Mouse (Mus musculus) hindbrain, postnatal 0 days (tissue): ENCODE data around the gene Fbxl13. TPM values are rescaled to one million over a fixed set of nuclear protein-coding genes. Genes with fewer than 3 reads are reported as not detected.

Source experiments
- ATAC-seq: fragments of 200-750 bp; cut with Nextera tagmentation; 2 replicates; pipeline ENCODE4 v1.8.0; 2017; ENCODE audit warnings: mild to moderate bottlenecking, moderate TSS enrichment, moderate library complexity
- DNase-seq: peaks from one replicate; pipeline ENCODE4 v3.0.0-alpha.2; 2015; ENCODE audit warnings: low spot score
- H3K27ac ChIP-seq: fragments of 300-500 bp; sonication (generic); 2 replicates; pipeline ENCODE4 v1.5.1; 2014; ENCODE audit warnings: mild to moderate bottlenecking
- H3K27me3 ChIP-seq: fragments of 300-500 bp; sonication (generic); 2 replicates; pipeline ENCODE4 v1.6.1; 2014; ENCODE audit warnings: low read length, mixed read lengths; ENCODE audit not compliant: insufficient read depth
- H3K36me3 ChIP-seq: fragments of 300-500 bp; sonication (generic); 2 replicates; pipeline ENCODE4 v1.6.1; 2014; ENCODE audit warnings: low read length, mixed read lengths; ENCODE audit not compliant: insufficient read depth
- H3K4me1 ChIP-seq: fragments of 300-500 bp; sonication (generic); 2 replicates; pipeline ENCODE4 v1.6.1; 2014; ENCODE audit warnings: antibody characterized with exemption, low read length, mixed read lengths; ENCODE audit not compliant: insufficient read depth
- H3K4me2 ChIP-seq: fragments of 300-500 bp; sonication (generic); 2 replicates; pipeline ENCODE4 v1.6.1; 2014; ENCODE audit warnings: low read depth, mild to moderate bottlenecking, low read length, moderate library complexity, mixed read lengths
- H3K4me3 ChIP-seq: fragments of 300-500 bp; sonication (generic); 2 replicates; pipeline ENCODE4 v1.5.1; 2014; ENCODE audit warnings: low read length
- H3K9ac ChIP-seq: fragments of 300-500 bp; sonication (generic); replicated peaks from 2 replicates; pipeline ENCODE4 v1.6.1; 2014; ENCODE audit warnings: mild to moderate bottlenecking, low read length, moderate library complexity, mixed read lengths
- H3K9me3 ChIP-seq: fragments of 300-500 bp; sonication (generic); 2 replicates; pipeline ENCODE4 v1.6.1; 2016; ENCODE audit warnings: low read length, mixed read lengths
- CTCF ChIP-seq: IDR thresholded peaks from 2 replicates; pipeline ENCODE4 v1.5.1; 2016; ENCODE audit warnings: antibody characterized with exemption, control low read depth, low read depth
- WGBS: fragments of 180-500 bp; shearing (Covaris S2); extraction: QIAGEN DNeasy Blood & Tissue Kit; methylation state at CpG from one replicate; pipeline ENCODE4 v1.1.7; 2014; 5-methylcytosine and 5-hydroxymethylcytosine counted together
- polyA plus RNA-seq: library from polyadenylated mRNA; unstranded; fragments of >200 nt; fragmentation: Nextera tagmentation; extraction: Ambion mirVana; gene quantifications from 2 replicates; pipeline ENCODE4 v1.2.1, GENCODE M21; 2015
- total RNA-seq: library from RNA; depleted of rRNA; stranded (reverse); fragments of >200 nt; gene quantifications from 2 replicates; pipeline ENCODE4 v1.2.3, GENCODE M21; 2014

Fbxl13 gene
- total and polyA plus RNA-seq, 2 experiments from 2014 or later = 0.16 to 0.23 TPM

- Histone ChIP-seq H3K4me3 (no peak overlapping the region), H3K9me3 (peaks cover 3% of the 10 kb centered on the region; the same call in 1 of the 2 replicates), H3K4me2 (no peak overlapping the region), H3K27ac (no peak overlapping the region), H3K36me3 (no peaks in the 10 kb centered on the region), H3K9ac (no peak overlapping the region), H3K27me3 (no peaks in the 10 kb centered on the region), H3K4me1 (no peaks in the 10 kb centered on the region)
- WGBS = 29% methylated on average over 4 of the region's 4 CpGs
- ATAC-seq (no peak), DNase-seq (no peak)
- no peak for TF ChIP-seq CTCF
Observed at GRCm38 (mm10) chr5:21527488-21527911, 117.9 kb downstream of the Fbxl13 start.

GRCm38 (mm10) chr5:21526835-21527485 lies 118.5 kb downstream of the Fbxl13 start:
- DNase-seq (no peak), ATAC-seq (no peak)
- Histone ChIP-seq H3K4me3 (no peak overlapping the region), H3K4me1 (no peaks in the 10 kb centered on the region), H3K4me2 (no peak overlapping the region), H3K36me3 (no peaks in the 10 kb centered on the region), H3K9ac (no peak overlapping the region), H3K27ac (no peak overlapping the region), H3K27me3 (no peaks in the 10 kb centered on the region), H3K9me3 (peaks cover 3% of the 10 kb centered on the region; the same call in 1 of the 2 replicates)
- TF ChIP-seq CTCF = no peak
- WGBS = 16% methylated on average over 11 of the region's 11 CpGs

GRCm38 (mm10) chr5:21519166-21519565 lies 126.3 kb downstream of the Fbxl13 start:
- no peak overlapping the region for H3K27ac ChIP-seq
- H3K4me3 ChIP-seq = no peak overlapping the region
- H3K4me2 ChIP-seq = no peak overlapping the region
- TF ChIP-seq CTCF = no peak
- DNase-seq (no peak), ATAC-seq (no peak)
- no peaks in the 10 kb centered on the region for H3K27me3 ChIP-seq
- no peak overlapping the region for H3K9ac ChIP-seq
- WGBS = 81% methylated on average over 3 of the region's 3 CpGs
- no peaks in the 10 kb centered on the region for H3K36me3 ChIP-seq
- no peaks in the 10 kb centered on the region for H3K4me1 ChIP-seq
- no peaks in the 10 kb centered on the region for H3K9me3 ChIP-seq

- 55% methylated on average over 4 of the region's 4 CpGs for WGBS
- DNase-seq (no peak), ATAC-seq (no peak)
- Histone ChIP-seq H3K27ac (no peak overlapping the region), H3K4me3 (no peak overlapping the region), H3K4me2 (no peak overlapping the region), H3K9me3 (no peaks in the 10 kb centered on the region), H3K4me1 (no peaks in the 10 kb centered on the region), H3K36me3 (no peaks in the 10 kb centered on the region), H3K9ac (no peak overlapping the region), H3K27me3 (no peaks in the 10 kb centered on the region)
- TF ChIP-seq CTCF = no peak
Observed at GRCm38 (mm10) chr5:21518207-21518606, 127.2 kb downstream of the Fbxl13 start.

- no peak overlapping the region for H3K4me2 ChIP-seq
- no peaks in the 10 kb centered on the region for H3K27me3 ChIP-seq
- ATAC-seq (no peak), DNase-seq (no peak)
- H3K4me3 ChIP-seq = no peak overlapping the region
- no peak overlapping the region for H3K27ac ChIP-seq
- no peak for TF ChIP-seq CTCF
- 100% methylated on average over 2 of the region's 2 CpGs for whole genome bisulfite sequencing
- H3K36me3 ChIP-seq = no peaks in the 10 kb centered on the region
- H3K9ac ChIP-seq = no peak overlapping the region
- no peaks in the 10 kb centered on the region for H3K4me1 ChIP-seq
- H3K9me3 ChIP-seq = no peaks in the 10 kb centered on the region
Observed at GRCm38 (mm10) chr5:21517562-21517961, 127.9 kb downstream of the Fbxl13 start.

GRCm38 (mm10) chr5:21513363-21513762 lies 132.1 kb downstream of the Fbxl13 start:
- WGBS = 55% methylated on average over 10 of the region's 10 CpGs
- no peak for DNase-seq
- Histone ChIP-seq H3K9me3 (no peaks in the 10 kb centered on the region), H3K4me3 (no peak overlapping the region), H3K27ac (no peak overlapping the region), H3K27me3 (no peaks in the 10 kb centered on the region), H3K36me3 (no peaks in the 10 kb centered on the region), H3K4me1 (no peaks in the 10 kb centered on the region), H3K4me2 (no peak overlapping the region), H3K9ac (no peak overlapping the region)
- no peak for ATAC-seq
- TF ChIP-seq CTCF = no peak

- H3K4me3 ChIP-seq = no peak overlapping the region
- no peak overlapping the region for H3K27ac ChIP-seq
- no peaks in the 10 kb centered on the region for H3K27me3 ChIP-seq
- no peaks in the 10 kb centered on the region for H3K36me3 ChIP-seq
- no peak for TF ChIP-seq CTCF
- H3K9me3 ChIP-seq = no peaks in the 10 kb centered on the region
- H3K4me1 ChIP-seq = no peaks in the 10 kb centered on the region
- 74% methylated on average over 4 of the region's 4 CpGs for WGBS
- no peak for ATAC-seq
- H3K9ac ChIP-seq = no peak overlapping the region
- no peak for DNase-seq
- no peak overlapping the region for H3K4me2 ChIP-seq
Observed at GRCm38 (mm10) chr5:21509801-21510200, 135.6 kb downstream of the Fbxl13 start.
